Mouse (Mus musculus) limb, embryonic 10.5 days (tissue): ENCODE results near the gene Ifi35. TPM values are rescaled to one million over a fixed set of nuclear protein-coding genes. Genes with fewer than 3 reads are reported as not detected.

Experiments
- DNase-seq: peaks from one replicate; pipeline ENCODE4 v3.0.0-alpha.2; 2017; ENCODE audit warnings: low spot score
- H3K27ac ChIP-seq: fragments of 300-500 bp; sonication (generic); 2 replicates; pipeline ENCODE4 v1.5.1; 2016; ENCODE audit warnings: mild to moderate bottlenecking
- H3K27me3 ChIP-seq: fragments of 300-500 bp; sonication (generic); 2 replicates; pipeline ENCODE4 v1.6.1; 2016; ENCODE audit warnings: low read depth, mild to moderate bottlenecking; ENCODE audit not compliant: poor library complexity, severe bottlenecking
- H3K36me3 ChIP-seq: fragments of 300-500 bp; sonication (generic); 2 replicates; pipeline ENCODE4 v1.6.1; 2016; ENCODE audit warnings: mild to moderate bottlenecking, moderate library complexity
- H3K4me1 ChIP-seq: fragments of 300-500 bp; sonication (generic); 2 replicates; pipeline ENCODE4 v1.6.1; 2016
- H3K4me3 ChIP-seq: fragments of 300-500 bp; sonication (generic); 2 replicates; pipeline ENCODE4 v1.5.1; 2016; ENCODE audit warnings: mild to moderate bottlenecking, moderate library complexity
- H3K9me3 ChIP-seq: fragments of 300-500 bp; sonication (generic); replicated peaks from 2 replicates; pipeline ENCODE4 v1.6.1; 2016; ENCODE audit warnings: mild to moderate bottlenecking
- WGBS: fragments of 180-500 bp; shearing (Covaris S2); methylation state at CpG from one replicate; pipeline ENCODE4 v1.1.7; 2016; 5-methylcytosine and 5-hydroxymethylcytosine counted together
- polyA plus RNA-seq: library from polyadenylated mRNA; unstranded; fragments of >200 nt; fragmentation: Nextera tagmentation; extraction: Ambion mirVana; gene quantifications from 2 replicates; pipeline ENCODE4 v1.2.1, GENCODE M21; 2016

The Ifi35 gene
- 2.3 and 3.1 TPM in 2 replicates for polyA plus RNA-seq

DNA sequence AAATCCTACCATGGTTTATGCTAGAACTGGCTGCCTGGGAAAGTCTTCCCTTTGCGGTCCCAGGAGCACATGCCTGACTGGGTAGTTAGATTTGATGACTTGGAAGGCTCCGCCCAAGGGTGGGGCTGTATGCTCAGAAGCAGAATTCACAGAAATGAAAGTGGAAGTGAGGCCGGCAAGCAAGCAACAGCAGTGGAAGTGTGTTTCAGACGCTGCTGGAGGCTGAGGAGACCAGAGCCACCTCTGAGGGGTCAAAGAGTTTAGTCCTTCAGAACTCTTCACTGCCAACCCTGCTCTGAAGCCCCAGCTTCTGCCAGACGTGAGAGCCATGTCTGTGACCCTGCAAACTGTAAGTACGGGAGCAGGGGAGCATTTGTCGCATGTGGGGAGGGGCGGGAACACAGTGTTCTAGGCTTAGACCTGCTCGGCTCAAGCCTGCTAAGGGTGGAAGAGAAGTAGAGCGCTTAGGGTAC is at the start of gene Ifi35:
Gene Ifi35 (plus strand): TSS at position 134 of the 473 bp plus-strand sequence.
- Histone ChIP-seq H3K27ac (peak within 1 kb of the TSS; percentile 50; the same call in 1 of the 2 replicates), H3K36me3 (peaks cover 34% of the 10 kb centered on the region), H3K9me3 (no peaks in the 10 kb centered on the region), H3K4me1 (peaks cover 21% of the 10 kb centered on the region), H3K4me3 (peak within 1 kb of the TSS; percentile 40), H3K27me3 (no peaks in the 10 kb centered on the region)
- 34% methylated on average over 10 of the region's 10 CpGs for WGBS
- no peak for DNase-seq

DNA sequence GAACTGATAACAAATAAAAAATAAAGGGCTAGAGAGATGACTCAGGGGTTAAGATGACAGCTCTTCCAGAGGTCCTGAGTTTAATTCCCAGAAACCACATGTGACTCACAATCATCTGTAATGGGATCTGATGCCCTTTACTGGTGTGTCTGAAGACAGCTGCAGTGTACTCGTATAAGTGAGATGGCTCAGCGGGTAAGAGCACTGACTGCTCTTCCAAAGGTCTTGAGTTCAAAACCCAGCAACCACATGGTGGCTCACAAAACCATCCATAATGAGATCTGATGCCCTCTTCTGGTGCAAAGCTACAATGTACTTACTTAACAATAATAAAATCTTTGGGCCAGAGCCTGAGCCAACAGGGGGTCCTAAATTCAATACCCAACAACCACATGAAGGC is 32.9 kb upstream of the Ifi35 start:
- no peaks in the 10 kb centered on the region for H3K27me3 ChIP-seq
- no peak for DNase-seq
- peaks cover 9% of the 10 kb centered on the region for H3K4me1 ChIP-seq
- H3K9me3 ChIP-seq, result no peaks in the 10 kb centered on the region
- H3K4me3 ChIP-seq, result no peak overlapping the region
- H3K27ac ChIP-seq, result no peak overlapping the region
- peaks cover 43% of the 10 kb centered on the region for H3K36me3 ChIP-seq
- WGBS, result 93% methylated on average over 2 of the region's 2 CpGs

DNA sequence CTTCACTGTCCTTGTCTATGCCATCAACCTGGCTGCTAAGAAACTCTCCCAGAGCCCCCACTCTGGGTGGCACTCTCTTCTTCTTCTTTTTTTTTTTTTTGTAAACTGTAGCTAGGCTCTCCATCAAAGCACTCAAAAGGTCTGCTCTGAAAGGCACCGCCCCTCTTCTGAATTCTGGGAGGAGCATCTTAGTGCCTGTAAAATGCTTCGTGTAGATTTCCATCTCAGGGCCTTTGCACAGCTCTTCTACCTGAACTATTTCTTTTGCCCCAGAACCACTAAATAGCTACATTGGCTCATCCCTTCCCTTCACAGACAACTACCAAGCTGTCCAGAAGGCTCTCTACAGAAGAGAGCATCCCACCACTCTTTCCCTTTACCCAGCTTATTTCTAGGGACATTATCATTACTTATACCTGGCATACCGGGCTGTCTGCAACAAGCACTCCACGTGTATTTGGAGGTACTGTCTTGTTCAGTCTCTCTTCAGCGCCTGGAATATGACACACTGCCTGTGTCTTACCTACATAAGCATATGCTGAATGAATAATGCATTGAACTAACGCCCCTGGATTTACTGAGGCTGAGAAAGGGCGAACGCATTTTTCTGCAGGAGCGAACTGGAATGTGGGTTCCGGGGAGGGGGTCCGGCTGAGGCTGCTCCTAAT is 31.6 kb upstream of the Ifi35 start:
- no peaks in the 10 kb centered on the region for H3K9me3 ChIP-seq
- H3K4me1 ChIP-seq, result peaks cover 9% of the 10 kb centered on the region
- H3K4me3 ChIP-seq, result peak overlapping the region; percentile 91
- no peaks in the 10 kb centered on the region for H3K27me3 ChIP-seq
- H3K36me3 ChIP-seq, result peaks cover 30% of the 10 kb centered on the region
- DNase-seq, result no peak
- 2% methylated on average over 11 of the region's 11 CpGs for WGBS
- H3K27ac ChIP-seq, result peak overlapping the region; percentile 93

DNA sequence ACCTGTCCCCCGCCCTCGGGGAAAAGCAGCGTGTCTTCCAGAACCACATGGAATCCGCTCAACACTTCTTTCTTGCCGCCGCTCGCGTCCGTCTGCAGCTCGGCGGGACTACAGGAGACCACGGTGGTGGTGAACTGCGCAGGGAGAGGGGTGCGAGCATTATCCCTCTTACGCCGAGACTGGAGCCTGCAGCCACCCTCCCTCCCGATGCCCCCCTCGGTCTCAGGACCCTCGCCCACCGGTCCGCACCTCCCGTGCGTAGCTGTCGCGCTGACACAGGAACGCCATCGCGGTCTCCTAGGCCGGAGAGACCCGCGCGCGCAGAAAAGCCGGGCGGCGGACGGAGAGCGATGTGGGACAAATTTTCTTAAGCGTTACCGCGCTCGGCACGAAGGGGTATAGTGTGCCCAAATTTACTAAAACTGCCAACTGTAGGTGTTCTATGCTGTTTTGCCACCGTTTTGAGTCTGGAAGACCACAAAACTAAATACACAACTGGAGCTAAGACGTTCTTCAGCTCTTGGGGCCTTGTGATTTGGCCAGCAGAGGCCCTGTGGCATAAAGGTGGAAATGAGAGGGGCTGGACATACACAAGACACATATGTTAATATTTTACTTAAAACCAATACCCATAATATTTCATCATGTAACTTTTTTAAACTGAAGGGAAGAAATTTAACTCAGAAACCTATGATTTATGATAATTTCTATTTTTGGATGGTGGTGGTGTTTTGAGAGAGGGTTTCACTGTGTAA is 30.9 kb upstream of the Ifi35 start, which contains the start of gene Aarsd1:
Gene Aarsd1 (minus strand): TSS at position 515 of the 755 bp plus-strand sequence.
- Histone ChIP-seq H3K27ac (peak within 1 kb of the TSS; percentile 93), H3K27me3 (no peaks in the 10 kb centered on the region), H3K9me3 (no peaks in the 10 kb centered on the region), H3K36me3 (peaks cover 23% of the 10 kb centered on the region), H3K4me3 (peak within 1 kb of the TSS; percentile 91), H3K4me1 (peaks cover 9% of the 10 kb centered on the region)
- WGBS, result under 1% methylated on average over 45 of the region's 45 CpGs
- DNase-seq, result peak; percentile 93

DNA sequence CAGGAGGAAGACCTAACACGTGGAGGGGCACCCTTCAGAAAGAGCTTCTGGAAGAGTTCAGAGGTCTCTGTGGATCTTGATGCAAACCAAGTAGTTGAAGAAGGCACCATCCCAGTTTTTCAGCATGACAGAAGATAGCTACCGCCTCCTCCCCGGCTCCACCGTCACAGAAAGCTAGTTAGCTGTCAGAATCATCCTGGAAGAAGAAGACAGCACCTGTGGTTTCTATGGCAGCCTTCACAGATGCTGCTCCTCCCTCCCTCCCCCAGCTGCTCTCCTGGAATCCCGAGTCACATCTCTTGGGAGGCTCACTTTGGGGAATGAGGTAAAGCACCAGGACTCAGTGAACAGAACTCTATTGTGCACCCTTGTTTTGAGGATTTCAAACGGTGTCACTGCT is 29.2 kb upstream of the Ifi35 start:
- DNase-seq, result no peak
- peaks cover 13% of the 10 kb centered on the region for H3K4me1 ChIP-seq
- no peak overlapping the region for H3K27ac ChIP-seq
- H3K27me3 ChIP-seq, result no peaks in the 10 kb centered on the region
- no peak overlapping the region for H3K4me3 ChIP-seq
- no peaks in the 10 kb centered on the region for H3K9me3 ChIP-seq
- peaks cover 6% of the 10 kb centered on the region for H3K36me3 ChIP-seq
- WGBS, result 50% methylated on average over 6 of the region's 6 CpGs

DNA sequence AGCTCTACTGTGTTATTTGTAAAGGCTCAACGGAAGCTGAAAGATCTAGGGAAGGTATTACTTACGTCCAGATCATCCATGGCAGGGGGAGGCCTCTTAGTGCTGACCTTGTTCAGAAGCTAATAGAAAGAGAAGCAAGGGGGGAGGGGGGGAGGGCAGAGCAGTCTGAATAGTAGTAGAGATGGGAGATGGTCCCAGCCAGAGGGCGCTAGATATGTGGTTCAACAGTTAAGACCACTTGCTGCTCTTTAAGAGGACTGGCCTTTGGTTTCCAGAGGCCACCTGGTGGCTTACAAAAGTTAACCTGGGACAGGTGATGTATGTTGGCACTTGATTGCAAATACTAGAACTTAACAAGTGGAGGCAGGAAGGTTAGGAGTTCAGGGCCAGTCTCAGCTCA is 28.6 kb upstream of the Ifi35 start:
- Histone ChIP-seq H3K4me3 (no peak overlapping the region), H3K4me1 (peaks cover 19% of the 10 kb centered on the region), H3K9me3 (no peaks in the 10 kb centered on the region), H3K27ac (no peak overlapping the region), H3K27me3 (no peaks in the 10 kb centered on the region), H3K36me3 (0 out of 2 replicates have a peak, but pooled peaks cover 1% of the 10 kb centered on the region)
- no peak for DNase-seq
- 27% methylated on average over 3 of the region's 3 CpGs for WGBS

DNA sequence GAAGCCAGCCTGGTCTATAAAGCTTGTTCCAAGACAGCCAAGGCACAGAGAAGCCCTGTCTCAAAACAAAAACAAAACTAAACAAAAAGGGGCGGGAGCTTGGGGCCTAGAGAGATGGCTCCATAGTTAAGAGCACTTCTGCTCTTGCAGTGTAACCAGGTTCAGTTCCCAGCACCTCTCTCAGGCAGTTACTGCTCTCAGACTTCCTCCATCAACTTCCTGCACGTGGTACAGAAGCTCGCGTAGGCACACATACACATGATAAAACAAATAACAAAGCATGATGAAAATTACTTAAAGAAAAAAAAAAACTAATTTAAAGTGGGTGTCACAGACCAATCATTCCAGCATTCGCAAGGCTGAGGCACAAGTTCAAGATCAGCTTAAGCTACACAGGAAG is 28.1 kb upstream of the Ifi35 start:
- peaks cover 20% of the 10 kb centered on the region for H3K4me1 ChIP-seq
- no peaks in the 10 kb centered on the region for H3K27me3 ChIP-seq
- no peaks in the 10 kb centered on the region for H3K9me3 ChIP-seq
- DNase-seq, result no peak
- 89% methylated on average over 5 of the region's 5 CpGs for WGBS
- no peak overlapping the region for H3K4me3 ChIP-seq
- no peak overlapping the region for H3K27ac ChIP-seq
- H3K36me3 ChIP-seq, result no peaks in the 10 kb centered on the region

DNA sequence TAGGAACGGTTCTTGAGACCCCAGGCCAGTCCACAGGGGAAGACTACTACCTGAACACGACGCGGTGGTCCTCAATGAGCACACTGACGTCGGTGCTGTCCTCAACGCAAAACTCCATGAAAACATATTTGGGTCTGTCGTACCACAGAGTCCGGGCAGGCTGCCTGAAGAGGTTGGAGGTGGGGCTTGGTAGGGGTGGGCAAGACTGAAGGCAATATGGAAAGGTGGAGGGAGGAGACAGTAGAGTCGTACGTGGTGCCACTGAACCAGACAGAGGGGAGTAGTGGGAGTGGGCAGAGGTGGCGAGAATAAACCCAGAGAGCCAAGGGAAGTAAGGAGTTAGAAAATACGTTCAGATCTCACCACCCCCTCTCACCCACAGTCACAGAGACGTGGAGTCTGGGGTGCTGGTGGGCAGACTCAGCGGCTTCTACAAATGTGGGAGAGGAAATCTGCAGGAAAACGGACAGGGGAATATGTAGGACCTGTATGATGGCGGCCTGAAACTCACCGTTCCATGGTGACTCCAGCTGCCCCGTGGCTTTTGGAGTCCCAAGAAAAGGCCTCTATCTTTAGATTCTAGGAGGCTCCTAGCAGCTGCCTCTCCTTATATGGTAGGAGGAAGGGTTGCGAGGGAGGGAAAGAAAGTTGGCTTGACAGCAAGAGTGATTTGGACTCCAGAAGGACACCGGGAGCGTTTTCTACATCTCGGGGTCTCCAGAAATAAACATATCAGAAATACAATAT is 23.9 kb upstream of the Ifi35 start, which contains the start of gene Gm27029:
Gene Gm27029 (minus strand): TSS at position 692 of the 747 bp plus-strand sequence.
- Histone ChIP-seq H3K36me3 (peaks cover 4% of the 10 kb centered on the region), H3K9me3 (no peaks in the 10 kb centered on the region), H3K4me1 (peaks cover 28% of the 10 kb centered on the region), H3K27ac (peak within 1 kb of the TSS; percentile 82), H3K4me3 (peak within 1 kb of the TSS; percentile 89), H3K27me3 (no peaks in the 10 kb centered on the region)
- WGBS, result 6% methylated on average over 23 of the region's 23 CpGs
- DNase-seq, result peak; percentile 39

DNA sequence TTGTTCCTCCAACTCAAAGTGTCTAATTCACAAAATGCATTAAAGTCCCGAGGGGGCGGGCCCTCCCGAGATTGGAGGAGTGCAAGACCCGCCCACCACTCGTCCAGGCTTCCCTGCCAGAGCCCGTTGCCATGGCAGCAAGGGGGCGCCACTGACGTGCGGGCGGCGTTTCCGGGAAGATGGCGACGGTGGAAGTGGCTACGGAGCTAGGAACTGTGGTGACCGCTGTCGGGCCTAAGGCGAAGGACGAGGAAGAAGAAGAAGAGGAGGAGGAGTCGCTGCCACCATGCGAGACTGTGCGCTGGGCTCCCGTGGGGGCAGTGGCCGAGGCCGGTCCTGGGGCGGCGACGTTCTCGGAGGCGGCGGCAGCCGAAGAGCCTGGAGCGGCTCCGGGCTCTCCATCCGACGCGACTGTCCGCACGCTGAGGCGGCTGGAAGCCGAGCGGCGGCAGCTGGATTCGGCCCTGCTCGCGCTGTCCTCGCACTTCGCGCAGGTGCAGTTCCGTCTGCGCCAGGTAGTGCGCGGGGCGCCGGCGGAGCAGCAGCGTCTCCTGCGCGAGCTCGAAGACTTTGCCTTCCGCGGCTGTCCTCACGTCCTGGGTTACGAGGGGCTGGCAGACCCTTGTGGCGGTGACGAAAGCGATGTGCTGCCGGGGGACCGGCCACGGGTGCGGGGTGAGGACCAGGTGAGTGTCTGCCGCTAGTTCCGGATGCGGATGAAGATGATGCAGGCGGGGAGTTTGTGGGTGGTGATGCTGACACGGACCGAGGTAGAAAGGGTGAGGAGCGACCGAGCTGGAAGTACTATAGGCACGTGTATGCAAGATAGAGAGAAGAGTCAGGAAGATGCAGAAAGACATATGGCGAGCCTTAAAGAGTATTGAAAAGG is 23.0 kb upstream of the Ifi35 start, which contains the start of the genes Rundc1 and Ptges3l:
Gene Rundc1 (plus strand): TSS at position 161 of the 889 bp plus-strand sequence.
Gene Ptges3l (minus strand): TSS at position 409 of the 889 bp plus-strand sequence.
- WGBS, result under 1% methylated on average over 81 of the region's 81 CpGs
- DNase-seq, result peak; percentile 100
- peak within 1 kb of the TSS; percentile 82 for H3K27ac ChIP-seq

DNA sequence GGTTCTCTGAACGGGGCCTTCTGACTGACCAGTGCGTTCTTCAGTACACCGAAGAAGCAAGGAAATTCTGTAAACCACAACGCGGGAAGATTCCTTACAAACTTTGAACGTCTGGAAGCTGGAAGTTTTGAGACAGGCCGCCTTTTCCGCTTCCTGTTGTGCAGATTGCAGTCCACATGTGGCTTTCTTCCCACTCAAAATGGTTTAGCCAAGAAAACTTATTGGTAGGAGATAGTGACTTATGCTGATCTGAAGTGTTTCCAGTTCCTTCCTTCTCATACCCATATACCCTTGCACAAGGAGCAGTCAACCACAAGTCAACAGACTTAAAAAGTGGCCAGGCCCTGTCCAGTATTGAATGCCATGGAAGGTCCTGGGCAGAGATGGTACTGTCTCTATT is 22.0 kb upstream of the Ifi35 start:
- Histone ChIP-seq H3K4me1 (peaks cover 28% of the 10 kb centered on the region), H3K27me3 (no peaks in the 10 kb centered on the region), H3K4me3 (peak overlapping the region; percentile 89), H3K36me3 (peaks cover 23% of the 10 kb centered on the region), H3K27ac (no peak overlapping the region), H3K9me3 (no peaks in the 10 kb centered on the region)
- WGBS, result 70% methylated on average over 8 of the region's 8 CpGs
- no peak for DNase-seq

More for the DNA sequence above, 23.0 kb upstream of the Ifi35 start, which contains the start of the genes Rundc1 and Ptges3l:
- Histone ChIP-seq H3K36me3 (peaks cover 13% of the 10 kb centered on the region), H3K27me3 (no peaks in the 10 kb centered on the region), H3K9me3 (no peaks in the 10 kb centered on the region), H3K4me1 (peaks cover 28% of the 10 kb centered on the region), H3K4me3 (peak within 1 kb of the TSS; percentile 89)

DNA sequence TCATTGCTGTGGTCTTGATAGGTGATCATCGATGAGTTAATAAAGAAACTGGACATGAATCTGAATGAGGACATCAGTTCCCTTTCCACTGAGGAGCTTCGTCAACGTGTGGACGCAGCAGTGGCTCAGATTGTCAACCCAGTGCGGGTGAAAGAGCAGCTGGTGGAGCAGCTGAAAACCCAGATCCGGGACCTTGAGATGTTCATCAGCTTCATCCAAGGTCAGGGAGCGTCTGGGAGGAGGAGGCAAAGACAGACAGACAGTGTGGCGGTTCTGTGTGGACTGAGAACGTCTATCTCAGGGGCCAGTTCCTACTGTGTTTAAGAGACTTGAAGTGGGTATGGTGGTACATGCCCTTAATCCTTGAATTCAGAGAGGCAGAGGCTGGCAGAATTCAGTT is 16.9 kb upstream of the Ifi35 start:
- peaks cover 70% of the 10 kb centered on the region for H3K36me3 ChIP-seq
- no peak for DNase-seq

More for the DNA sequence above, 16.9 kb upstream of the Ifi35 start:
- 93% methylated on average over 9 of the region's 9 CpGs for WGBS
- no peak overlapping the region for H3K4me3 ChIP-seq
- H3K9me3 ChIP-seq, result no peaks in the 10 kb centered on the region
- no peak overlapping the region for H3K27ac ChIP-seq
- H3K27me3 ChIP-seq, result no peaks in the 10 kb centered on the region
- peaks cover 4% of the 10 kb centered on the region for H3K4me1 ChIP-seq
